Mouse (Mus musculus) left cerebral cortex, adult 2 months (tissue): ENCODE results near the gene Olig3. TPM values are rescaled to one million over a fixed set of nuclear protein-coding genes. Genes with fewer than 3 reads are reported as not detected.

Experiments used
- DNase-seq, 2 experiments: peaks; one replicate each; pipeline ENCODE4 v3.0.0; 2021 to 2022; ENCODE audit warnings: low spot score in 2 of 2, mixed read lengths in 1 of 2; ENCODE audit errors: extremely low spot score in 1 of 2
- H3K27ac ChIP-seq: fragments of 200-600 bp; 2 replicates; pipeline ENCODE4 v1.8.1; 2022
- H3K4me3 ChIP-seq: fragments of 200-600 bp; 2 replicates; pipeline ENCODE4 v1.8.1; 2022
- CTCF ChIP-seq: fragments of 200-600 bp; IDR thresholded peaks from 2 replicates; pipeline ENCODE4 v1.8.1; 2022; ENCODE audit warnings: antibody characterized with exemption, mild to moderate bottlenecking, moderate library complexity
- intact Hi-C: fragments of 180-260 bp; cut with DNase I; formaldehyde crosslinking; loops from one replicate; pipeline ENCODE4 v1.15.1; 2025
- total RNA-seq, 2 experiments: library from RNA; stranded (reverse); gene quantifications; 2 replicates each; pipeline ENCODE4 v1.2.3; 2021

Gene Olig3
- total RNA-seq, 2 experiments from 2014 or later, result not detected

DNA sequence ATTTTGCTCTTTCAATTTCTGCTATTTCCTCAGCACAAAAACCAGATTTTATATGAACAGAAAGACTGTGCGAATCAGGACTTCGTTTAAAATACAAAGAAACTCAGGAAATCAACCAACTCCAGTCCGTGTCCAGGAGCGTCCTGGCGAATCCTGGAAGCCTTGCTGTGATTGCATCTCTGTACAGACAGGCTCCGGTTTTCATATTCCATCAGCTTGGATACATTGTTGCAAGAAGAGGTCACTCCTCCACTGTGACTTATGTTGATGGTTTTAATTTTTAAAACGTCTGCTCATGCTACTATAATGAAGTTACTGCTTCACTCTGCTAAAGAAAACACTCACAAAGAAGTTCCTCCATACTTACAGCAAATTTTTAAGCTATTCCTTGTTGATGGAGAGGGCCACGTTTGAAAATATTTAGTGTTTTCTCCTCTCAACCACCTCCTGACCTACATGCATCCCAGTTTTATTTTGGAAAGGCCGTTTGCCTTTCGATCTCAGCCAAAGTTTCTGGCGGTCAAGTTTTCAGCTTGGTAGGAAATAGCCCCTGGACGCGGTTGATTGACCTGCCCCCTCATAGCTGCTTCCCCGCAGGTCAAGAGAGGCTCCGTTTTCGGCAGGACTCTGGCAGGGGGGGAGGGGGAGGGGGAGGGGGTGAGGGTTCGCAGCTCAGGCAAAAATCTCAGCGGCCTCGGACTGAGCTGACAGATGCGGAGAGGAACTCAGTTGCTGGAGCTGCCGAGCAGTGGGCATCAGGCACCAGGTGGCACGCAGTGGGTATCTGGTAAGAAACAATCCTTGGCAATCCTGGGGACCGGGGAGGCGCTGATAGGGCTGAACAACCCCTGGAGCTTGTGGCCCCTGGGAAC lies 4.1 kb upstream of the Olig3 start:
- H3K4me3 ChIP-seq, result no peak overlapping the region
- intact Hi-C loops, result no loop called here
- no peak for TF ChIP-seq CTCF
- H3K27ac ChIP-seq, result no peak overlapping the region
- no peak for DNase-seq

DNA sequence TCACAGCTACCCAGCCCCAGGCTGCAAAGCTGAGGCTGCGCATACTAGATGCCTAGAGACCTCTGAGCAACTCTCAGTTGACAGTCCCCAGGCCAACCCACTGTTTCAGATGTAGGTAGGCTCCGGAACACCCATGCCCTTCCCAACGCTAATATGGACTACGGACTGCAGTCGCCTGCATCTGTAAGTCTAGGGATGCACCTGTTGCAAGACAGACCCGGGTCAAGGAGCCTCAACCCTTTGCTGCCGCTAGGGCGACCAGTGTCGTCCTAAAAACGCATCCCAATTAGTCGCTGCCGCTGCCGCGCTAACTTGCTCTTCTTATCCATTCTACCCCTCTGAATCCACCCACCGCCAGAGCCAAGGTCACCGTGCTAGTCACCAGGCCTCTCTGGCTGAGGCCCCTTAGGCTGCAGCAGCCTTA lies 3.4 kb upstream of the Olig3 start:
- TF ChIP-seq CTCF, result no peak
- intact Hi-C loops, result no loop called here
- Histone ChIP-seq H3K27ac (no peak overlapping the region), H3K4me3 (no peak overlapping the region)
- DNase-seq, result no peak

DNA sequence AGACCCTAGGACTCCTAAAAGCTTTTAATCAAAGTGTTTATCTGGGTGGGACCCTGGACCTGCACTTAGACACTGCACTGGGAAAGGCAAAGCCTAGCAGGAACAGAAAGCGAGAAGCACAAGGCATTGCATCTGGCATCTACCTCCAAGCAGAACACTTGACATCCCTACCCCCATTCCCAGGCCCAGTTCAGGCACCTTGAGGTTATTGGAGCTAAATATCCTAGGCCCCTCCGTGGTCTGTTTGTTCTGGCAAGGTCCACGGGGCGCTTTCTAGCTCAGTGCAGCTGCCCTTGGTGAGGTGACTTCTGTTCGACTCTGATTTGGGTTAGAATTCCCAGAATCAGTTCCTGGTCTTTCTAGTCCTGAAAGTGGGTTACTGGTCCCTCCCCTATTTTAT lies 2.7 kb upstream of the Olig3 start:
- Histone ChIP-seq H3K4me3 (no peak overlapping the region), H3K27ac (no peak overlapping the region)
- intact Hi-C loops, result no loop called here
- no peak for DNase-seq
- TF ChIP-seq CTCF, result no peak

DNA sequence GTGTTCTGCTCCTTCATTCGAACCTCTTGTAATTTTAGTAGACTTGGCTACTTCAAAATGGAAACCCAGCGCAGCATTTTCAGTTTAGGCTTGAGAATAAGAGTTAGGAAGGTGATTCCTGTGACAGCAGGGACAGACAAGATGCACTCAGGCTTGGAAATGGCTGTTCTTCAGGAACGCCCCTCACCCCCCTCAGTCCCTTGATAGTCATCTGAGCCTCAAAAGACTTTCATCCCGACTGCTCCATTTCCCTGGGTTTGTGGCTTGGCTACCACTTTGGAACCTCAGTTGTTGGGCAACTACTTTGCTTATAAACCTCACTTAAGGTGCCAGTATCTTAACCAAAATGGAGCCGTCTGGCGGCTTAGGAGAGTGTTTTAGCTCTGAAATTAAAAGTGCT lies 2.2 kb upstream of the Olig3 start:
- intact Hi-C loops, result no loop called here
- no peak for DNase-seq
- no peak for TF ChIP-seq CTCF

DNA sequence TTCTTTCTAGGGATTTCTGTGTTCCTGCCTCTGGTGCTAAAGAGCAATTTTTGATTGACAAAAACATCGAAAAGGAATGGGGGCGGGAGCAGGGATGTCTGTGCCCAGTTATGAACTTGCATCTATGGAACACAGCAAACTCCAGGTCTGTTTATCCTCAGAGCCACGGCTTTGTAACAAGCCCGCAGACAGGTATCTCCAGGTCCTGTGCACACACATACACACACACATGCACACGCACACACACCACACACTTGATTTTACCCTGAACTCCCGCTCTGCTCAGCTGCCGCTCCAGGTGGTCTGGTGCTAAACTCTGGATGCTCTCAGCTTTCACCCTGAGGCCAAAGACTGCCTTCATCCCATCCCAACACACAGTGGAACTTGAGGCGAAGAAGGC lies 1.3 kb upstream of the Olig3 start:
- no peak overlapping the region for H3K27ac ChIP-seq
- H3K4me3 ChIP-seq, result no peak overlapping the region
- intact Hi-C loops, result no loop called here
- no peak for TF ChIP-seq CTCF
- DNase-seq, result no peak

More for the DNA sequence above, 2.2 kb upstream of the Olig3 start:
- no peak overlapping the region for H3K4me3 ChIP-seq
- no peak overlapping the region for H3K27ac ChIP-seq

DNA sequence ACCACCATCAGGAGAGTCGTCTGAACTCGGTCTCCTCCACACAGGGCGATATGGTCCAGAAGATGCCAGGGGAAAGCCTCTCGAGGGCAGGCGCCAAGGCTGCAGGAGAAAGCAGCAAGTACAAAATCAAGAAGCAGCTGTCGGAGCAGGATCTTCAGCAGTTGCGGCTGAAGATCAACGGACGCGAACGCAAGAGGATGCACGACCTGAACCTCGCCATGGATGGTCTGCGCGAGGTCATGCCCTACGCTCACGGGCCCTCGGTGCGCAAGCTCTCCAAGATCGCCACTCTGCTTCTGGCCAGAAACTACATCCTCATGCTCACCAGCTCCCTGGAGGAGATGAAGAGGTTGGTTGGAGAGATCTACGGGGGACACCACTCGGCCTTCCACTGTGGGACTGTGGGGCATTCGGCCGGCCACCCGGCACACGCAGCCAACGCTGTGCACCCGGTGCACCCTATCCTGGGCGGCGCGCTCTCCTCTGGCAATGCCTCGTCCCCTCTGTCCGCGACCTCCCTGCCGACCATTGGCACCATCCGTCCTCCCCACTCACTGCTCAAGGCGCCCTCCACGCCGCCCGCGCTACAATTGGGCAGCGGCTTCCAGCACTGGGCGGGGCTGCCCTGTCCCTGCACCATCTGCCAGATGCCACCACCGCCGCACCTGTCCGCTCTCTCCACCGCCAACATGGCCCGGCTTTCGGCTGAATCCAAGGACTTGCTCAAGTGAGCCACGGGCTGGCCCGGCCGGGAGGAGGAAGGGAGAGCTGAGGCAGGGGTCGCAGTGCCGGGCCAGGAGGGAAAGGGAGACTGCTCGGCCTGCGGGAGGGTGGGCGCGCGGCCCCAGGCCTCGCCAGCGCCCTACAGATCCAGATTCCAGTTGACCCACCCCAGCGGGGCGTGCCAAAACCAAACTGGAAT lies 648 bp downstream of the Olig3 start:
- no peak for TF ChIP-seq CTCF
- no peak overlapping the region for H3K4me3 ChIP-seq
- intact Hi-C loops, result no loop called here
- DNase-seq, result no peak
- no peak overlapping the region for H3K27ac ChIP-seq

DNA sequence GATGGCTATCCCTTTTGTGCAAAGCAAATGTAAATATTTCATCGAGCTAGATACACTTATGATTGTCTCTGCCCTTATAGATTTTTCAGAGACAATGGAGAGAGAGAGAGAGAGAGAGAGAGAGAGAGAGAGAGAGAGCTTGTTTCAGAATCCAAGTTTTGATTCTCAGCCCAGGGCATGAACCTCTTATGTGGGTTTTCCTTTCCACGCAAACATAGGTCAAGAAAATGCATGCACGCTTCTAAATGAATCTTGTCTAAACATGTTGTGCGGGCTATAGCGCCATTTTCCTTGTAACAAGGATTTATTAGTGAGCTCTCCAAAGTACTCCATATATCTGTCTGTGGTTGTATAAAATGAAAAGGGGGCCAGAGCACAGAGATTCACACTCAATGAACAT lies 1.5 kb downstream of the Olig3 start:
- TF ChIP-seq CTCF, result no peak
- intact Hi-C loops, result no loop called here
- DNase-seq, result no peak
- no peak overlapping the region for H3K4me3 ChIP-seq
- H3K27ac ChIP-seq, result no peak overlapping the region

DNA sequence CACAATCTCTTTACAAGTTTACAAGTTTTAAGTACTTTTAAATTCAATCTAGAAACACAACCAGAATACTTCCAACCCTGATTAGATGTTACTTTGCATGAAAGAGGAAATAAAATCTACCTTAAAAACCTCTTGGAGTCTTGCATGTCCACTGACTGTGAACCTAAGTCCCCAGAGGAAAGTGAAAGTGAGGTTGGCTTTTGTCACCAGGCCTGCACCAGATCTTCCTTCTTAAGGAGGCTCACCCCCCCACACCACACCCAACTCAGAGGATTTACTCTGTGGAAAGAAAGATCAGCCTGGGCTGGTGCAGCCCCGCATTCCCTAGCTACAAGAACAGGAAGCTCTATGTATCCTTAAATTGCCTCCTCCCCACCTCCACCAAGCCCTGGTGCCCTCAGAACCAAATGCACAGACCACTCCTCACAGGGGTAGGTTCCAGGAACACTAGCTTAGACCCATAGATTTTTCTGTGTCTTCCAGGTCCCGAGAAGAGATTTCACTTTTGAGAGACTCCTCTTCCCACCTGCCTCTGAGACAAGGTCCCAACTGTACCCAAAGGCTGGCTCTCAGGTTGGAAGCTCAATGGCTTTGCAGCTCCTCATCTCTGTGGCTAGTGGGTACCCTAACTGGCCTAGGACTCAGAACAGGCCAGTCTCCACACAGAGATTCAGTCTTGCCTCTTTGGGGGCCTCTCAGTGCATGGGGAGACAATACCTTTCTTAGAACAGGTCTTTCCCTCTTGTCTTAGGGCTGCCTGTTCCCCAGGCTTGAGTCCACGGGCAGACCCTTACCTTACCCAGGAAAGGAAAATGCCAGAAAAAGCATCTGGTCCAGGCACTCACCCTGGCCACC lies 4.3 kb downstream of the Olig3 start:
- Histone ChIP-seq H3K4me3 (no peak overlapping the region), H3K27ac (no peak overlapping the region)
- intact Hi-C loops, result no loop called here
- DNase-seq, result no peak
- no peak for TF ChIP-seq CTCF

DNA sequence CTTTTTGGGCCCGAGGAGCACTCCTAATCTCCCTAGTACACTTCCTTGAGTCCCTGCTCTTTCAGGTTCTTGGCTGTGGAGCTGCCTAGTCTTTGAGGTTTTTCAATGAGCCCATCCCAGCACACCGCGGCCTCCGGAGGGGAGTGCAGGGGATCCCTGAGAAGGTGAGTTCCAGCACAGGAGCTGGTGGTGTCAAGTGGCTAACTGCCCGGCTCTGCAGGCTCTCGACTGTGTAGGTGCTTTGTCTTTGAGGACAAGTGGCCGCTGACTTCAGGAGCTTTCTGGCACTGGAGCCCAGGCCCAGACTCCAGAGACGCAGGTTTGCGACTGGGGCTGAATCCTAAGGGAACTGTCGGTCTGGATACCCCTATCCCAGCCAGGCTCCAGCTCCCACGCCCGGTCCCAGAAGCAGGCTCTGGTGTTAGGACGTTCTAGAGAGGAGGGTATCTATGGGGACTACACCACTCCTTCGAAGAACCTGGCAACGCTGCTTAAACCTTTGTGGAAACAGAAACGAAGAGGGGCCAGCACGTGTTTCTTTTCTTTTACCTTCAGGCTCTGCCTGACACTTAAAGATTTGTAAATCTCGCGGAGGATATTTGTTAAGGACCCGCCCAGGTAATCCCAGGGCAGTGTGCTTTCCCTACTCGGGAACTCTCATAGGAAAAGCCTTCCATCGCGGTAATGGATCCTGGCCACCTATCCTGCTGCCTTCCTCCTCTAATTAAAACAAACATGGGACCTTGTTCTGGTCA lies 5.4 kb downstream of the Olig3 start:
- intact Hi-C loops, result no loop called here
- H3K27ac ChIP-seq, result no peak overlapping the region
- DNase-seq, result no peak
- H3K4me3 ChIP-seq, result no peak overlapping the region
- TF ChIP-seq CTCF, result no peak

DNA sequence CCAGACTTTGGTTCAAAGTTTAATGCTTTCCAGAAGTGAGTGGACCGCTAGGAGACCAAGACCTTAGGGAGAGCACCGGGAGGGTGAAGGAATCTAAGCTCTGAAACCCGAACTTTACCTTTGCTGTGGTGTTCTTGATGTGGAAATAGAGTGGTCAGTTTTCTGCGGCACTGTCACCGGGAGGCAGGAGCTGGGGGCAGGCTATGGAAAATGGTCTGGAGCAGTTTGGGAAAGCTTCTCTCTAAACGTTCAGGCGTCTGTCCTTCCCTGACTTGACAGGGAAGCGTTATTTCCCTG lies 5.9 kb downstream of the Olig3 start:
- TF ChIP-seq CTCF, result no peak
- no peak overlapping the region for H3K27ac ChIP-seq
- DNase-seq, result no peak
- H3K4me3 ChIP-seq, result no peak overlapping the region
- intact Hi-C loops, result no loop called here

DNA sequence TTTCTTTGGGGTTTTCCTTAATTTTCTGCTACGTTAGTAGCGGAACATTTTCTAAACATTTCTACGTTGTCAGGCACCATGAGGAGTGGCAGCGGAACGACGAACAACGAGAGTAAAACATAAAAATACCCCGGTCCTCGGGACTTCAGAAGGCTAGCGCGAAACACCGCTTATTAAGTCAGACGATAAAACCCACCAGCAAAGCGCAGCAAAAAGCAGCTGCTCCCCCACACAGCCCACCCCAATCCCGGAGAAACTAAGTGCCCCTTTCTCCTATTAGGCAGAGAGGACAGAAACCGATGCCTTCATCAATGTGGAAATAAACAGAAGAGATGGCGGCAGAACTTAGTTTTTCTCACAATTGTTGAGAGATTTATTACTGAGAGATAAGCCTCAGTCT lies 6.5 kb downstream of the Olig3 start:
- intact Hi-C loops, result no loop called here
- Histone ChIP-seq H3K27ac (no peak overlapping the region), H3K4me3 (no peak overlapping the region)
- no peak for TF ChIP-seq CTCF
- DNase-seq, result no peak
